Mouse (Mus musculus) testis, adult 2 months (tissue): ENCODE measurements around the gene Crebbp.

Source experiments
- CTCF ChIP-seq: fragments of 200-500 bp; IDR thresholded peaks from 2 replicates; pipeline ENCODE4 v1.5.1; 2012; ENCODE audit warnings: low read depth, mild to moderate bottlenecking, inconsistent platforms, low read length, moderate library complexity; ENCODE audit not compliant: control insufficient read depth, insufficient read depth, insufficient replicate concordance
- POLR2A ChIP-seq: fragments of 200-500 bp; IDR thresholded peaks from 2 replicates; pipeline ENCODE4 v1.6.1; 2012; ENCODE audit warnings: low read depth, mild to moderate bottlenecking, inconsistent platforms, low read length, moderate library complexity; ENCODE audit not compliant: control insufficient read depth

DNA sequence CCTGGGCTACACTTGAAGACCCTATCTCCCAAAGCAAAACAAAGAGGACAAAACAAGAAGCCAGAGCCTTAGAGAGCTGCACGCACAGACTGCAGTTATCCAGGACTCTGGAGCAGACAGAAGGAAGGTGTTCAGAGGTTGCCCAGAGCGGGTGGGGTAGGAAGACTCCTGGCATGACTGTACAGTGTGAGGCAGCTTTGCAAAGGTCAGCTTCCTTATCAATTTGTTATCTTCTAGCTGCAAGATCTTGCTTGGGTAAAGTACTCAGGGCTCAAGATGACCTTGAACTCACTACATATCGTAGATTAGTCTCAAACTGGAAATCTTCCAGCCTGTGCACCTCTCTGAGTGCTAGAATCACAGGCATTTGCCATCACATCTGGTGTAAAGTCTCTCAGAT lies 49.7 kb upstream of the Crebbp start:
- TF ChIP-seq CTCF: no peak
- TF ChIP-seq POLR2A: no peak
